In genomic region chr10:24823697-24824535, GRCm38 (mm10) we compare ENCODE assay signal across 9 mouse cellular contexts. TPM values are rescaled to one million over a fixed set of nuclear protein-coding genes. Genes with fewer than 3 reads are reported as not detected.
DNase-seq lines count a peak whose midpoint lies in the region; ATAC-seq and TF ChIP-seq lines count a peak whose summit lies in the region.
"Had no signal": no experiment of that assay in that cellular context is flagged by ENCODE, and none has a peak within 500 bp of the region (broad histone marks: within the 10 kb centered on the region; RNA-seq: fewer than 3 reads in every experiment).

No protein-coding gene starts in this region.

- no peak for DNase-seq in heart, embryonic 10.5 days (ENCODE audit: low spot score)
- peak; percentile 77 for DNase-seq in MEL-GATA-1-ER (ENCODE audit: extremely low read depth, low read depth)
- peak; percentile 80 for DNase-seq in naive thymus-derived CD4-positive, alpha-beta T cell, adult 2 months (ENCODE audit: low read depth)
- DNase-seq in hindbrain, postnatal 0 days (ENCODE audit: low spot score) = no peak
- no peak for DNase-seq in right cerebral cortex, postnatal 4 days

- H3K9me3 ChIP-seq in heart, embryonic 13.5 days = no peaks in the 10 kb centered on the region
- H3K9me3 ChIP-seq in heart, embryonic 10.5 days = no peaks in the 10 kb centered on the region
- no peaks in the 10 kb centered on the region for H3K9me3 ChIP-seq in intestine, embryonic 16.5 days (ENCODE audit: control insufficient read depth, low read length)
- H3K9me3 ChIP-seq in hindbrain, embryonic 13.5 days = no peaks in the 10 kb centered on the region
- no peaks in the 10 kb centered on the region for H3K9me3 ChIP-seq in hindbrain, postnatal 0 days (ENCODE audit: low read length)

- TF ChIP-seq CTCF in hindbrain, postnatal 0 days (IDR thresholded peaks at IDR 0.05; ENCODE audit: low read depth) = no peak

- H3K9ac ChIP-seq in heart, embryonic 13.5 days = no peak overlapping the region
- no peak overlapping the region; the same call in 1 of the 2 replicates for H3K9ac ChIP-seq in intestine, embryonic 16.5 days (ENCODE audit: low read depth, low read length)
- H3K9ac ChIP-seq in hindbrain, embryonic 13.5 days = no peak overlapping the region
- no peak overlapping the region for H3K9ac ChIP-seq in hindbrain, postnatal 0 days (replicated peaks; ENCODE audit: low read length)
- H3K9ac ChIP-seq: embryonic facial prominence, embryonic 12.5 days had no signal

- H3K4me1 ChIP-seq in heart, embryonic 13.5 days = peaks cover 10% of the 10 kb centered on the region; the same call in 1 of the 2 replicates
- H3K4me1 ChIP-seq in heart, embryonic 10.5 days = no peaks in the 10 kb centered on the region
- H3K4me1 ChIP-seq in intestine, embryonic 16.5 days (ENCODE audit: control insufficient read depth, insufficient read depth, low read length) = peaks cover 9% of the 10 kb centered on the region; the same call in 1 of the 2 replicates
- no peaks in the 10 kb centered on the region for H3K4me1 ChIP-seq in hindbrain, embryonic 13.5 days (replicated peaks)
- no peaks in the 10 kb centered on the region for H3K4me1 ChIP-seq in hindbrain, postnatal 0 days (ENCODE audit: insufficient read depth, low read length)

- H3K27ac ChIP-seq in heart, embryonic 13.5 days (replicated peaks) = 0 out of 2 replicates have a peak overlapping the region, but pooled peaks have one; percentile 0
- H3K27ac ChIP-seq in heart, embryonic 10.5 days = no peak overlapping the region
- peak overlapping the region; percentile 7; the same call in 1 of the 2 replicates for H3K27ac ChIP-seq in intestine, embryonic 16.5 days (ENCODE audit: low read length)
- H3K27ac ChIP-seq in hindbrain, embryonic 13.5 days = no peak overlapping the region
- H3K27ac ChIP-seq in hindbrain, postnatal 0 days = no peak overlapping the region
- H3K27ac ChIP-seq: embryonic facial prominence, embryonic 12.5 days had no signal

- ATAC-seq in heart, embryonic 13.5 days (ENCODE audit: extremely low read depth, insufficient number of reproducible peaks, low FRiP score, low TSS enrichment) = no peak
- peak; percentile 43 for ATAC-seq in intestine, embryonic 16.5 days
- ATAC-seq in hindbrain, embryonic 13.5 days (ENCODE audit: low FRiP score) = no peak
- no peak for ATAC-seq in hindbrain, postnatal 0 days

- H3K4me3 ChIP-seq in heart, embryonic 13.5 days = no peak overlapping the region
- no peak overlapping the region for H3K4me3 ChIP-seq in heart, embryonic 10.5 days
- no peak overlapping the region for H3K4me3 ChIP-seq in intestine, embryonic 16.5 days (ENCODE audit: low read length)
- H3K4me3 ChIP-seq in hindbrain, embryonic 13.5 days = no peak overlapping the region
- no peak overlapping the region for H3K4me3 ChIP-seq in hindbrain, postnatal 0 days (ENCODE audit: low read length)
- H3K4me3 ChIP-seq: embryonic facial prominence, embryonic 12.5 days had no signal

- peak overlapping the region; percentile 1; the same call in 1 of the 2 replicates for H3K4me2 ChIP-seq in heart, embryonic 13.5 days
- H3K4me2 ChIP-seq in intestine, embryonic 16.5 days (ENCODE audit: low read depth, low read length) = peak overlapping the region; percentile 9; the same call in 1 of the 2 replicates
- no peak overlapping the region for H3K4me2 ChIP-seq in hindbrain, embryonic 13.5 days
- H3K4me2 ChIP-seq in hindbrain, postnatal 0 days (ENCODE audit: low read depth, low read length) = no peak overlapping the region
- H3K4me2 ChIP-seq: embryonic facial prominence, embryonic 12.5 days had no signal

- H3K36me3 ChIP-seq in heart, embryonic 13.5 days = no peaks in the 10 kb centered on the region
- no peaks in the 10 kb centered on the region for H3K36me3 ChIP-seq in heart, embryonic 10.5 days
- H3K36me3 ChIP-seq in intestine, embryonic 16.5 days (ENCODE audit: control insufficient read depth, insufficient read depth, low read length) = no peaks in the 10 kb centered on the region
- no peaks in the 10 kb centered on the region for H3K36me3 ChIP-seq in hindbrain, embryonic 13.5 days
- no peaks in the 10 kb centered on the region for H3K36me3 ChIP-seq in hindbrain, postnatal 0 days (ENCODE audit: insufficient read depth, low read length)
- H3K36me3 ChIP-seq: embryonic facial prominence, embryonic 12.5 days had no signal

- WGBS in heart, embryonic 13.5 days = 71% methylated on average over 16 of the region's 16 CpGs
- 80% methylated on average over 16 of the region's 16 CpGs for WGBS in heart, embryonic 10.5 days
- 61% methylated on average over 16 of the region's 16 CpGs for WGBS in intestine, embryonic 16.5 days
- 86% methylated on average over 16 of the region's 16 CpGs for WGBS in hindbrain, embryonic 13.5 days
- WGBS in hindbrain, postnatal 0 days = 80% methylated on average over 16 of the region's 16 CpGs

- no peaks in the 10 kb centered on the region for H3K27me3 ChIP-seq in heart, embryonic 13.5 days (replicated peaks)
- H3K27me3 ChIP-seq in heart, embryonic 10.5 days (ENCODE audit: insufficient read depth, poor library complexity, severe bottlenecking) = no peaks in the 10 kb centered on the region
- no peaks in the 10 kb centered on the region for H3K27me3 ChIP-seq in intestine, embryonic 16.5 days (replicated peaks; ENCODE audit: control insufficient read depth, insufficient read depth, low read length)
- no peaks in the 10 kb centered on the region for H3K27me3 ChIP-seq in hindbrain, embryonic 13.5 days
- no peaks in the 10 kb centered on the region for H3K27me3 ChIP-seq in hindbrain, postnatal 0 days (ENCODE audit: insufficient read depth, low read length)
- H3K27me3 ChIP-seq: embryonic facial prominence, embryonic 12.5 days had no signal

RNA-seq across cellular contexts. Expression of gene Enpp3, which starts 18.7 kb away (rescaled TPM):
- polyA plus RNA-seq in heart, embryonic 13.5 days (2015; fragmentation: Nextera tagmentation; extraction: Ambion mirVana) = 1.7 and 2.1 TPM in 2 replicates
- 1.5 and 2.1 TPM in 2 replicates for polyA plus RNA-seq in heart, embryonic 10.5 days (2016; fragmentation: Nextera tagmentation; extraction: Ambion mirVana)
- 25.1 and 38.5 TPM in 2 replicates for polyA plus RNA-seq in intestine, embryonic 16.5 days (2015; fragmentation: Nextera tagmentation; extraction: Ambion mirVana)
- 4.2 and 4.6 TPM in 2 replicates for polyA plus RNA-seq in hindbrain, embryonic 13.5 days (2015; fragmentation: Nextera tagmentation; extraction: Ambion mirVana)
- total RNA-seq in hindbrain, postnatal 0 days (2014; rRNA removed) = 0.68 and 4.0 TPM in 2 replicates
- polyA plus RNA-seq in hindbrain, postnatal 0 days (2015; fragmentation: Nextera tagmentation; extraction: Ambion mirVana) = 1.5 and 1.7 TPM in 2 replicates

RNA-seq across cellular contexts. Expression of gene Med23, which starts 45.9 kb away (rescaled TPM):
- 11.7 and 13.0 TPM in 2 replicates for polyA plus RNA-seq in heart, embryonic 13.5 days (2015; fragmentation: Nextera tagmentation; extraction: Ambion mirVana)
- 16.2 and 18.6 TPM in 2 replicates for polyA plus RNA-seq in heart, embryonic 10.5 days (2016; fragmentation: Nextera tagmentation; extraction: Ambion mirVana)
- 14.6 and 15.7 TPM in 2 replicates for polyA plus RNA-seq in intestine, embryonic 16.5 days (2015; fragmentation: Nextera tagmentation; extraction: Ambion mirVana)
- polyA plus RNA-seq in hindbrain, embryonic 13.5 days (2015; fragmentation: Nextera tagmentation; extraction: Ambion mirVana) = 28.1 and 28.5 TPM in 2 replicates
- 41.5 and 58.2 TPM in 2 replicates for total RNA-seq in hindbrain, postnatal 0 days (2014; rRNA removed)
- 15.2 and 17.1 TPM in 2 replicates for polyA plus RNA-seq in hindbrain, postnatal 0 days (2015; fragmentation: Nextera tagmentation; extraction: Ambion mirVana)

Comparison
In these comparisons a context has a peak if more than half of its experiments do, and no peak if none do; other contexts are left out.
1. H3K27ac ChIP-seq: peak in heart, embryonic 13.5 days (single experiment) and intestine, embryonic 16.5 days (single experiment); none in heart, embryonic 10.5 days (single experiment), hindbrain, embryonic 13.5 days (single experiment) and hindbrain, postnatal 0 days (single experiment).
2. H3K4me2 ChIP-seq: peak in heart, embryonic 13.5 days (single experiment) and intestine, embryonic 16.5 days (single experiment); none in hindbrain, embryonic 13.5 days (single experiment) and hindbrain, postnatal 0 days (single experiment).
3. DNase-seq: peak in MEL-GATA-1-ER (single experiment) and naive thymus-derived CD4-positive, alpha-beta T cell, adult 2 months (single experiment); none in heart, embryonic 10.5 days (single experiment), hindbrain, postnatal 0 days (single experiment) and right cerebral cortex, postnatal 4 days (single experiment).